Mouse (Mus musculus): ENCODE results near the gene C8g. TPM values are rescaled to one million over a fixed set of nuclear protein-coding genes. Genes with fewer than 3 reads are reported as not detected.

C8g gene
- polyA plus RNA-seq, 1 experiment from 2014 or later, result 6.7 TPM

GRCm38 (mm10) chr2:25458911-25459310 is 42.6 kb downstream of the C8g start:
- 78% methylated on average over 5 of the region's 5 CpGs for WGBS
- Histone ChIP-seq H3K4me1 (peaks cover 25% of the 10 kb centered on the region), H3K36me3 (replicated peaks) (peaks cover 15% of the 10 kb centered on the region), H3K4me3 (no peak overlapping the region), H3K27ac (replicated peaks) (no peak overlapping the region), H3K27me3 (replicated peaks; ENCODE audit: low read depth, poor library complexity, severe bottlenecking) (no peaks in the 10 kb centered on the region), H3K9me3 (no peaks in the 10 kb centered on the region)
- no peak for DNase-seq (ENCODE audit: low spot score)

- no peaks in the 10 kb centered on the region for H3K9me3 ChIP-seq
- no peaks in the 10 kb centered on the region for H3K27me3 ChIP-seq (replicated peaks; ENCODE audit: low read depth, poor library complexity, severe bottlenecking)
- no peak overlapping the region for H3K27ac ChIP-seq (replicated peaks)
- H3K4me3 ChIP-seq, result 0 out of 2 replicates have a peak overlapping the region, but pooled peaks have one; percentile 4
- peaks cover 25% of the 10 kb centered on the region for H3K4me1 ChIP-seq
- no peak for DNase-seq (ENCODE audit: low spot score)
- WGBS, result 85% methylated on average over 9 of the region's 9 CpGs
- peaks cover 15% of the 10 kb centered on the region for H3K36me3 ChIP-seq (replicated peaks)
These were observed 44.3 kb downstream of the C8g start for GRCm38 (mm10) chr2:25457022-25457896.

GRCm38 (mm10) chr2:25456205-25456953 is 45.1 kb downstream of the C8g start, which contains the start of gene Clic3:
Clic3 (plus strand) TSS chr2:25456838.
- no peak for DNase-seq (ENCODE audit: low spot score)
- no peak within 1 kb of the TSS for H3K27ac ChIP-seq (replicated peaks)
- 64% methylated on average over 14 of the region's 14 CpGs for WGBS
- peaks cover 15% of the 10 kb centered on the region for H3K36me3 ChIP-seq (replicated peaks)
- peaks cover 22% of the 10 kb centered on the region for H3K4me1 ChIP-seq
- 0 out of 2 replicates have a peak within 1 kb of the TSS, but pooled peaks have one; percentile 4 for H3K4me3 ChIP-seq
- H3K9me3 ChIP-seq, result no peaks in the 10 kb centered on the region
- no peaks in the 10 kb centered on the region for H3K27me3 ChIP-seq (replicated peaks; ENCODE audit: low read depth, poor library complexity, severe bottlenecking)

- no peaks in the 10 kb centered on the region for H3K9me3 ChIP-seq
- H3K27me3 ChIP-seq (replicated peaks; ENCODE audit: low read depth, poor library complexity, severe bottlenecking), result no peaks in the 10 kb centered on the region
- no peak overlapping the region for H3K27ac ChIP-seq (replicated peaks)
- H3K4me1 ChIP-seq, result peaks cover 4% of the 10 kb centered on the region; the same call in 1 of the 2 replicates
- no peak for DNase-seq (ENCODE audit: low spot score)
- 51% methylated on average over 1 of the region's 1 CpGs for WGBS
- no peak overlapping the region for H3K4me3 ChIP-seq
- H3K36me3 ChIP-seq (replicated peaks), result peaks cover 4% of the 10 kb centered on the region; the same call in 1 of the 2 replicates
These were observed 48.6 kb downstream of the C8g start for GRCm38 (mm10) chr2:25452951-25453350.

- Histone ChIP-seq H3K4me3 (no peak overlapping the region), H3K9me3 (no peaks in the 10 kb centered on the region), H3K27ac (replicated peaks) (no peak overlapping the region), H3K4me1 (no peaks in the 10 kb centered on the region), H3K27me3 (replicated peaks; ENCODE audit: low read depth, poor library complexity, severe bottlenecking) (no peaks in the 10 kb centered on the region), H3K36me3 (replicated peaks) (peaks cover 22% of the 10 kb centered on the region)
- 86% methylated on average over 8 of the region's 8 CpGs for WGBS
- DNase-seq (ENCODE audit: low spot score), result no peak
These were observed 50.5 kb downstream of the C8g start for GRCm38 (mm10) chr2:25450853-25451647.

Other genes with a start within 250 kb of the C8g start
- 15.2 and 18.3 TPM in 2 replicates for gene Tmem203, start 246.3 kb downstream of the C8g start, polyA plus RNA-seq (2016; fragmentation: Nextera tagmentation; extraction: Ambion mirVana)
- gene Tprn, start 239.1 kb downstream of the C8g start, polyA plus RNA-seq (2016; fragmentation: Nextera tagmentation; extraction: Ambion mirVana), result 8.0 and 9.0 TPM in 2 replicates
- gene Ssna1, start 229.3 kb downstream of the C8g start, polyA plus RNA-seq (2016; fragmentation: Nextera tagmentation; extraction: Ambion mirVana), result 228 and 238 TPM in 2 replicates
- gene Anapc2, start 229.2 kb downstream of the C8g start, polyA plus RNA-seq (2016; fragmentation: Nextera tagmentation; extraction: Ambion mirVana), result 147 and 151 TPM in 2 replicates
- gene Tmem210, start 213.6 kb downstream of the C8g start, polyA plus RNA-seq (2016; fragmentation: Nextera tagmentation; extraction: Ambion mirVana), result not detected in 2 replicates
- not detected in 2 replicates for gene Lrrc26, start 211.8 kb downstream of the C8g start, polyA plus RNA-seq (2016; fragmentation: Nextera tagmentation; extraction: Ambion mirVana)
- 0.89 and 1.4 TPM in 2 replicates for gene Grin1, start 182.5 kb downstream of the C8g start, polyA plus RNA-seq (2016; fragmentation: Nextera tagmentation; extraction: Ambion mirVana)
- 50.4 and 51.9 TPM in 2 replicates for gene Man1b1, start 169.4 kb downstream of the C8g start, polyA plus RNA-seq (2016; fragmentation: Nextera tagmentation; extraction: Ambion mirVana)
- 17.0 and 18.0 TPM in 2 replicates for gene Dpp7, start 145.4 kb downstream of the C8g start, polyA plus RNA-seq (2016; fragmentation: Nextera tagmentation; extraction: Ambion mirVana)
- 8.5 and 11.4 TPM in 2 replicates for gene Uap1l1, start 136.0 kb downstream of the C8g start, polyA plus RNA-seq (2016; fragmentation: Nextera tagmentation; extraction: Ambion mirVana)
- gene Sapcd2, start 129.4 kb downstream of the C8g start, polyA plus RNA-seq (2016; fragmentation: Nextera tagmentation; extraction: Ambion mirVana), result 73.6 and 74.6 TPM in 2 replicates
- gene Entpd2, start 105.8 kb downstream of the C8g start, polyA plus RNA-seq (2016; fragmentation: Nextera tagmentation; extraction: Ambion mirVana), result 0.14 TPM in 1 of 2 replicates, not detected in the other
- gene Npdc1, start 102.4 kb downstream of the C8g start, polyA plus RNA-seq (2016; fragmentation: Nextera tagmentation; extraction: Ambion mirVana), result 38.3 and 40.3 TPM in 2 replicates
- gene Fut7, start 78.5 kb downstream of the C8g start, polyA plus RNA-seq (2016; fragmentation: Nextera tagmentation; extraction: Ambion mirVana), result not detected in 2 replicates
- 4.3 and 5.6 TPM in 2 replicates for gene Abca2, start 73.0 kb downstream of the C8g start, polyA plus RNA-seq (2016; fragmentation: Nextera tagmentation; extraction: Ambion mirVana)
- gene Clic3, start 44.9 kb downstream of the C8g start, polyA plus RNA-seq (2016; fragmentation: Nextera tagmentation; extraction: Ambion mirVana), result 0.60 and 1.4 TPM in 2 replicates
- 15.8 and 16.0 TPM in 2 replicates for gene Paxx, start 40.6 kb downstream of the C8g start, polyA plus RNA-seq (2016; fragmentation: Nextera tagmentation; extraction: Ambion mirVana)
- 0.18 TPM in 1 of 2 replicates, not detected in the other for gene Ptgds, start 31.7 kb downstream of the C8g start, polyA plus RNA-seq (2016; fragmentation: Nextera tagmentation; extraction: Ambion mirVana)
- gene Lcn12, start 7.8 kb downstream of the C8g start, polyA plus RNA-seq (2016; fragmentation: Nextera tagmentation; extraction: Ambion mirVana), result not detected in 2 replicates
- gene Fbxw5, start 969 bp downstream of the C8g start, polyA plus RNA-seq (2016; fragmentation: Nextera tagmentation; extraction: Ambion mirVana), result 87.9 and 92.2 TPM in 2 replicates
- gene Traf2, start 45.2 kb upstream of the C8g start, polyA plus RNA-seq (2016; fragmentation: Nextera tagmentation; extraction: Ambion mirVana), result 39.9 and 40.1 TPM in 2 replicates
- 310 and 316 TPM in 2 replicates for gene Edf1, start 56.1 kb upstream of the C8g start, polyA plus RNA-seq (2016; fragmentation: Nextera tagmentation; extraction: Ambion mirVana)
- gene Mamdc4, start 73.1 kb upstream of the C8g start, polyA plus RNA-seq (2016; fragmentation: Nextera tagmentation; extraction: Ambion mirVana), result 1.9 and 7.7 TPM in 2 replicates
- gene Phpt1, start 73.5 kb upstream of the C8g start, polyA plus RNA-seq (2016; fragmentation: Nextera tagmentation; extraction: Ambion mirVana), result 146 and 155 TPM in 2 replicates
- 0.05 and 0.16 TPM in 2 replicates for gene Ajm1, start 80.0 kb upstream of the C8g start, polyA plus RNA-seq (2016; fragmentation: Nextera tagmentation; extraction: Ambion mirVana)
- 77.1 and 78.2 TPM in 2 replicates for gene Rabl6, start 106.8 kb upstream of the C8g start, polyA plus RNA-seq (2016; fragmentation: Nextera tagmentation; extraction: Ambion mirVana)
- 0.10 and 0.11 TPM in 2 replicates for gene Ccdc183, start 116.0 kb upstream of the C8g start, polyA plus RNA-seq (2016; fragmentation: Nextera tagmentation; extraction: Ambion mirVana)
- gene Tmem141, start 120.3 kb upstream of the C8g start, polyA plus RNA-seq (2016; fragmentation: Nextera tagmentation; extraction: Ambion mirVana), result 16.6 and 17.2 TPM in 2 replicates
- 0.49 and 0.57 TPM in 2 replicates for gene Fcna, start 126.3 kb upstream of the C8g start, polyA plus RNA-seq (2016; fragmentation: Nextera tagmentation; extraction: Ambion mirVana)
- gene Lcn8, start 151.4 kb upstream of the C8g start, polyA plus RNA-seq (2016; fragmentation: Nextera tagmentation; extraction: Ambion mirVana), result 0.24 TPM in 1 of 2 replicates, not detected in the other
- gene Lcn5, start 156.2 kb upstream of the C8g start, polyA plus RNA-seq (2016; fragmentation: Nextera tagmentation; extraction: Ambion mirVana), result not detected in 2 replicates
- not detected in 2 replicates for gene Lcn6, start 175.1 kb upstream of the C8g start, polyA plus RNA-seq (2016; fragmentation: Nextera tagmentation; extraction: Ambion mirVana)
- gene Lcn10, start 181.0 kb upstream of the C8g start, polyA plus RNA-seq (2016; fragmentation: Nextera tagmentation; extraction: Ambion mirVana), result not detected in 2 replicates
- gene Obp2a, start 198.3 kb upstream of the C8g start, polyA plus RNA-seq (2016; fragmentation: Nextera tagmentation; extraction: Ambion mirVana), result not detected in 2 replicates
- 80.3 and 82.0 TPM in 2 replicates for gene Bmyc, start 205.0 kb upstream of the C8g start, polyA plus RNA-seq (2016; fragmentation: Nextera tagmentation; extraction: Ambion mirVana)
- not detected in 2 replicates for gene Obp2b, start 235.3 kb upstream of the C8g start, polyA plus RNA-seq (2016; fragmentation: Nextera tagmentation; extraction: Ambion mirVana)